Mouse (Mus musculus) olfactory bulb, adult 2 months (tissue): Measurements from ENCODE around the gene Vmn2r115.

ENCODE experiments used
- CTCF ChIP-seq: fragments of 200-500 bp; IDR thresholded peaks from 2 replicates; pipeline ENCODE4 v1.5.1; 2012; ENCODE audit warnings: low read depth, mild to moderate bottlenecking, low read length, moderate library complexity; ENCODE audit not compliant: insufficient read depth
- POLR2A ChIP-seq: fragments of 200-500 bp; IDR thresholded peaks from 2 replicates; pipeline ENCODE4 v1.6.1; 2012; ENCODE audit warnings: mild to moderate bottlenecking, low read depth, low read length, moderate library complexity; ENCODE audit not compliant: insufficient read depth

DNA sequence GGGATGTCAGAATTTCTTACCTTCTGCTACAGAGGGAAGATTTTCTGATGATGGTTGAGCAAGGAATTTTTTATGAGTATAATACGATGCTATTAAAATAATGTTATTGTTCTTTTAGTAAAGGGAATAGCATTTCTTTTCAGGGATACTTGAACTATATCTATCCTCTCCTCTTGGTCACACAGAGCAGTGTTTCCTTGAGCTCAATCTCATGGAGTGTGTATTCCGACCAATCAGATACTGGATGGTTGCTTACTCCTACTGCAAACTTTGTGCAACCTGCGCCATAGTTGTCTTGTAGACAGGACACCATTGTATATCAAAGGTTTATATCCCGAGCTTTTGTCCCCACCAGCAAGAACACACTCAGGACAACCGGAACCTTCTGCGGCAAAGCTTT is 12.9 kb upstream of the Vmn2r115 start:
- no peak for TF ChIP-seq CTCF
- no peak for TF ChIP-seq POLR2A
